Mouse (Mus musculus) cortical plate, adult 2 months (tissue): ENCODE data around the gene Lzts2.

Experiments used
- CTCF ChIP-seq: fragments of 200-500 bp; IDR thresholded peaks from 2 replicates; pipeline ENCODE4 v1.5.1; 2011; ENCODE audit warnings: mild to moderate bottlenecking, control low read depth, low read length; ENCODE audit not compliant: insufficient read depth; ENCODE audit errors: extremely low read depth
- POLR2A ChIP-seq: fragments of 200-500 bp; IDR thresholded peaks from 2 replicates; pipeline ENCODE4 v1.6.1; 2011; ENCODE audit warnings: mild to moderate bottlenecking, low read length, control low read depth; ENCODE audit not compliant: insufficient read depth; ENCODE audit errors: extremely low read depth

- TF ChIP-seq POLR2A (peak; percentile 38; the same call in 1 of the 2 replicates), CTCF (no peak)
These were observed 8.8 kb upstream of the Lzts2 start, which contains the start of gene Twnk for GRCm38 (mm10) chr19:45005444-45005843.
